Mouse (Mus musculus) ES-CJ7 (cell line): ENCODE data around the gene Trabd2b.
A peak's percentile ranks its signal among the peaks of the same experiment; 100 is the strongest.

Experiments
- DNase-seq: peaks from one replicate; pipeline ENCODE4 v3.0.0; 2011; ENCODE audit warnings: low read depth, low spot score

Gene Trabd2b

DNA sequence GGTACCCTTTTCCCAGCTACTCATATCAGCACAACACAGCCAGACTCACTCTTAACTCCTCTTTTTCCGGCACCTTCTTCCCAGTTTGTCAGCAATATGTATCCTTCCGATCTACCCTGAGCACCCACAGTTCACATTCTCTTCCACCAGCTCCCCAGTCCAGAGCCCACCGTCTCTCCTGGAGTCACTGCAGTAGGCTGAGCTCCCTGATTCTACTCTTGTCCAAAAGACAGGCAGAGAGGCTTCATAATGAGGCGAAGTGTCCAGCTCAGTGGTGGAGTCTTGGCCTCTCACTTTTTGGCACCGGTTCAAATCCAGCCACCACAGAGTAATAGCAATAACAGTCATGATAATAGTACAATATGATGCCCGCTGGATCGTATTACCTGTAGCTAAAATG is 133.5 kb downstream of the Trabd2b start:
- no peak for DNase-seq

DNA sequence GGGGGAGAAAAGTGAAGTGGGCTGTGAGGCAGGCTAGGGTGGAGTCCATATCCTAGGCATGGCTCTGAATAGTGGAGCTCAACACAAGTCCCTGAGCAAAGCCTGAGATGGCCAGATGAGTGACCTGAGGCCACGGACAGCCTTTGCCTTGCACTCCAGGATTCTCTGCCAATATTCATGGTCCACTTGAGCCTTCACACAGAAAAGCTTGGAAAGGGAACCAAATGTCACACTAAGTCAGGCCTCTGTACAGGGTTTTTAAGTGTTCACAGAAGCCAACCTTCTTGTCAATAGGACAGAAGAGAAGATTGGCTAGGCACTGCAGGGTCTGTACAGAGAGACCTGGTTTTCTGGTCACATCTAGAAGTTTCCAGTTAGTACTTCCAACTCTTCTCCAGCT is 134.7 kb downstream of the Trabd2b start:
- no peak for DNase-seq

DNA sequence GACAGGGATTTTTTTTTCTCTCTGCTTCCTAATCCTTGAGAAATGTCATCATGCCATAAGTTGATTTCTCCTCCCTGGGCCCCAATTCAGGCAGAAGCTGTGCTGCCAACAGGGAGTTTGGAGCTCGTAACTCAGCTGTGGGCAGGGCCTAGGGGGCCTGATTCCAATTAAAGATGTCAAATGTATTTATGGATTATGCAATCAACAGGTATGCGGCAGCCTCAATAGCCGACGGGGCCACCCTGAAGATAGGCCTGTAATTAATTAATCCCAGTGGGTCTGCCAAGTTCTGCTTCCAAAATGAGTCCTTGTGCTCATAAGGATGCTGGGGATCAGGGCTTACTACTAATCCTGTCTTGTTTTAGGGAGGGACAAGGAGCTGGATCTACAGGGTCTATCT is 135.6 kb downstream of the Trabd2b start:
- no peak for DNase-seq

DNA sequence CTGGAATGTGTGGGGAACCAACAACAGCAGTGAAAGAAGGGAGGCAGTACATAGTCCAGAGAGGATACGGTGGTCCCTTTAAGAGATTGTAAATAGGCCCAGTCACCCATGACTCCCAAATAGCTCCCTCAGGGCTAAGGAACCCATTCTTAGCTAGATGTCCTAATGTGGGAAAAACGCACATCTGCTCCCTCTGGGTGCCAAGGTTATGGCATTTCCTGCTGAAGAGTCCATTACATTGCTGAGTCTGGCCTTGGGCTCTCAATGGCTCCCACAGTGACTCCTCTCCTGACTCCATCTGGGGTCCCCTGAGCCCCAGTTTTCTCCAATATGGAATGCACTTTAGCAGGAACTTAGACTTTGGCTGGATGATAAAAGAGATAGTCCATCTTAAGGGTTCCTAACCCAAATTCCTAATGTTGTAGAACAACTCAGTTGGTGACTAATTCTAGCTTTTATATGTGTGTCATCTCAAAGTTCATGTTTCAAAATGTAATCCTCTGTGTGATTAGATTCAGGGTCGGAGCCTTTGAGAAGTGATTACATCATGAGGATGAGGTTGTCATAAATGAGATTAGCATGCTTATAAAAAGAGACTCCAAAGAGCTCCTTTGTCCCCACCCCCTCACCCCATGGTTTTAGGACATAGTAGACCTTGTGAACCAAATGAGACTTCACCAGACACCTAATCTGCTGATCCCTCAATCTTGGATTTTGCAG is 139.1 kb downstream of the Trabd2b start:
- no peak for DNase-seq

GRCm38 (mm10) chr4:114547658-114548448 is 141.3 kb downstream of the Trabd2b start:
- DNase-seq: no peak

- no peak for DNase-seq
Observed at GRCm38 (mm10) chr4:114549487-114549886, 143.0 kb downstream of the Trabd2b start.

GRCm38 (mm10) chr4:114550471-114551156 is 144.1 kb downstream of the Trabd2b start:
- DNase-seq: no peak

DNA sequence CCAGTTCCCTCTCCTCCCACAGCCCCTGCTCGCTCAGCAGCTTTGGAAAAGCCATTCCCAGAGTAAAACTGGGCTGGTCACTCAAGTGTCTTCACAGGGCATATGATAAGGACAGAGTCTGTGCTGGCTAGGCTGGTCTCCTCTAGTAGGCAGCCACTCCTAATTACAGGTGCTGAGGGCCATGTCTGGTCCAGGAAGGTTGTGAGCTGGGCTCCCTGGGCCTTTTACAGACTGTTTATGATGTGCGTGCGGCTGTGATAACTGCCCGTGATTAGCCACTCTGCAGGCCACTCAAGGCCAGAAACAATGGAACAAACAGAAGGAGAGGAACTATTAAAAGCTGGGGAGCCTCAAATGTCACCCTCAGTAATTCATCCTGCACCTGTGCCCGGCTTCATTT is 150.4 kb downstream of the Trabd2b start:
- no peak for DNase-seq

DNA sequence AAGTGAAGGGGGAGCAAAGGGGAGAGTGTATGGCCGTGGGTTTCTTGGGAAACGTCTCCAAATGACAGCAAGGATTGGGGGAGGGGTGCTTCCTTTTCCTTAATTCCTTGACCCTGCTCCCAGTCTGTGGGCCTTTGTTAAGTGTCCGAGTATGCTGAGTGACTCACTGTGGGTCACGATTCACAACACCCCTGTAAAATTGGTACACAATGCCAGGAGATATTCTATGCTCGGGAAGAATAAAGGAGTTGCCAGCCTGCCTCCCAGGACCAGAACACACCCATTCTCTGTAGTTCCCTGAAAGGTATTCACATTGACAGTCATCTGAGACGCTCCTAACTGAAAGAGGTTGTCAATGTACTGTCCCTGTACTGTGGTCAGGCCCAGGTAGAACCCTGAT is 151.2 kb downstream of the Trabd2b start:
- no peak for DNase-seq

DNA sequence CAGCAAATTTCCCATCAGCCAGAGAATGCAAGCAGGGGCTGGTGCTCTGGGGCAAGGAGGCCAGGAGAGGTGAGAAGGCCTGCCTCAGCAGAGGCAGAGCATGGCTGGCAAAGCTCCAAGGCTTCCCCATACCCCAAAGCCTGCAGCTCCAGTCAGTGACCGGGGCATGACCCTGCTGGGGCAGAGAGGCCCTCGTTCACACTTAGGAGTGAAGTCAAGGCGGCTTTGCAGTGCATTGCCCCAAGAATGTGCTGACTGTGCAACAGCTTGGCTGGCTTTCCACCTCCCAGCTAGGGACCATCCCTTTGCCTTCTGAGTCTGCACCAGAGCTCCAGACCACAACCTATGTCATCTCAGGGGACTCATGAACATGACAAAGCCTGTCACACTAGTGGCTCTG is 152.0 kb downstream of the Trabd2b start:
- no peak for DNase-seq

DNA sequence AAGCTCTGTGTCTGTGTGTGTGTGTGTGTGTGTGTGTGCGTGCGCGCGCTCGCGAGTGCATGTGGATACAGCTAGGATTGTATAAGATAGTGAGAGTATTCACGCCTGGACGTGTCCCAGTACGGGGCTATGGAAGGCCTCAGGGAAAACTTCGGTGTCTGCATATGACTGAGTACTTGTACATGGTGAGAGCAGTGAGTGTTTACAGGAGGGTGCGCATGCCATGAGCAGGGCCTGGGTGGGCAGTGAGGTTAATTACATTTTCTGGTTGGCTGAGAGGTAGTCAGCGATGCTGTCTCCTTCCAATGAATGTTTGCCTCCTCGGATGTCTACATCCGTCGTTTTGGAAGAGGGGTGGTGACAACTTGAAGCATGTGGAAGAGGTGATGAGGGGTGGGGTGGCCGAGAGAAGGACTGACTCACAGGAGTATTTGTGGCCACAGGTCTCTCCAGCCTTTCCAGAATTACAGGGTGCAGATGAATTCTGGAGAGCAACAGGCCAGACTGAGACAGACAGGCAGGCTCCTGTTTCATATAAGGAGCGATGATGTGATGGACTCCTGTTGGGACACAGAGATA is 154.2 kb downstream of the Trabd2b start:
- DNase-seq: no peak

DNA sequence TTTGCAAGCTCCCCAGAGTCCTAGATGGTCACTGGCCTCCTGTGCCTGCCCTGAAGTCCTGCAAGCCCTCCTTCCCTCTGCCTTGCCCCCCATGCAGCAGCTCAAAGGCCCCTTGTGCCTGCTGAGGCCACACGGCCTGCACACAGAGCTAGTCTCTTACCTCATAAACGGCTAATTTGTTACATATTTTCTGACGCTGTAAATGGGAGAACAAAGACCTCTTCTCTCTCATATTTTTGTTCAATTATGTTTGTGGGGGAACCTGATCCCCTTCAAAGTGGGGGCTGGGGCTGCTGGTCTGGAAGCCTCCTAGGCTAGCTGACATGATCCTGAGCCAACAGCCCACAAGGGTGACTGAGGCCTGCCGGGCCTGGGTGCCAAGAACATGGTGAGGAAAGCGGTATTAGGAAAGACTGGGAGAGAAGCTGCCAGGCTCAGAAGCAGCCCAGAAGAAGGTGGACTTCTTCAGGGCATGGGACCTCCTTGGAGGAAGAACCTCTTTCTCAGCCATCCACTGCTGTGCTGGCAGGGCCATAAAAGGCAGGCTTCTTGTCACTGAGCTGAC is 157.7 kb downstream of the Trabd2b start:
- DNase-seq: no peak

DNA sequence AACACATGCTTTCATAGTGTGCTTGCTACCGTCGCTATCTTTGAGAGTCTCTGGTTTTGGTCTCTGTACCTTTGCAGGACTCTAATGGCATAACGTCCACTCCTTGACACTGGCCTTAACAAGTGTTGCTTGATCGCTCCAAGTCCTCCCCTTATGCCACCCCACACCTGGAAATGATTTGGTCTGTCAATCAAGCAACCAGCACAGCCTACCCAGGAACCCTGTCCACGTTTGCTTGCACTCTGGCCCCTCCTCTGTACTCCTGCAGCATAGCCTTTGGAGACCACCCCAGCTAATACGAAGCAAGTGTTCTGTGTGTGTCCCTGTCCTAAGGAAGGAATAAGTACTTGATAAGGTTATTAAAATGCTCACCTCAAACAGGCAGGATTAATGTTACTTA is 161.1 kb downstream of the Trabd2b start:
- DNase-seq: no peak

DNA sequence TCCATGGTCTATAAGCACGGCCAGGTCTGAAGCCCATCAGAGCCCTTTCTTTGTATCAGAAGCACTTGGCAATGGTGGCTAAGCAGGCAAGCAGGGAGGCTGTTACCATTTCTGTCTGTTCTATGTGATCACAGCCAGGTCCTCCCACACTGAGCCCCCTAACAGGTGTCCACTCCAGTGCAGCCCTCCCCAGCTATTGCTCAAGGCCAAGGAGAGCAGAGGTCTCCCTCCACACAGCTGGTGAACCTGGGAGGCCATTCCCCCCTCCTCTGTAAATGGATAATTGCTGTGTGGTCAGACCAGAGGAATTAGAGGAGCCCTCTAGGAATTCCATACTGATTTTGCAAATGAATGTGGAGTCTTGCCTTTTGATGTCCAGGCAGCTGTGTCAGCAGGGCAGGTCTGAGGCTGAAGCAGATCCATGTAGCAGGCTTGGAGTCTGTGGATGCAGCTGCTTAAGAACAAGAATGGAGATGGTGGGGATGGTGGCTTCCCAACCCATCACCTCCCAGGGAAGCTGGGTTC is 161.6 kb downstream of the Trabd2b start:
- no peak for DNase-seq

DNA sequence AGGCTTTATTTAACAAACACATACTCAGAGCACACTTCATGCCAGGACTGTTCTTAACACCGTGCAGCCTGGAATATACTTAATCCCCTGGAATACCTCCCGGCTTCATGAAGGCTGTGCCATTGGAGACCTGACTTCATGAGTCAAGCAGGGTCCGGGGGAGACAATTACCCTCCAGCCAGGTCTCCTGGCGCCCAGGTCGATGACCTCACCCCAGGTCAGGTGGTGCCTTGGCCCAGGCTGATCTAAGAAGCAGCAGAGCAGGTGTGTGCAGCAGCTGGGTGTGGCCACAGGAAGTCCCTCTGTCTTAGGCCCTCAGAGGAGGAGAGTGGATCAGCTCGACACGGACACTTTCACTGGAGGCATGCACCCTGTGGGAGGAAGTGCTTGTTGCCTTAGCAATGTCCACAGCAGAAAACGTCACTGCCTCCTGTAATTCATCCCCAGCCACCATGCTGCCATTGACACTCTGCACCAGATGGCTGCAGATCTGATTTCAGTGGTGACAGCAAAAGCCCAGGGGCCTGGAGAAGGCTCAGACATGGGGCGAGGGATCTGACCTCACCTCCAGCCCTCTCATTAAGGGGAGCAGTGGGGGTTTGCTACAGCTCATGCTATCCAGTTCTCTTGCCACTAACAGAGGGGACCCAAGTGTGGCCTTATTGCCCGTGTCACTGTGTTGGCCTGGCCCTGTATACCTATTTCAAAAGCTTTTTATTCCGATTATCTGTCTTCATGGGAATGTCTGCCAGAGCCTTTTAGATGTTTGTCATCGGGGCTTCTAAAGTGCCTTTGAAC is 171.8 kb downstream of the Trabd2b start:
- no peak for DNase-seq

DNA sequence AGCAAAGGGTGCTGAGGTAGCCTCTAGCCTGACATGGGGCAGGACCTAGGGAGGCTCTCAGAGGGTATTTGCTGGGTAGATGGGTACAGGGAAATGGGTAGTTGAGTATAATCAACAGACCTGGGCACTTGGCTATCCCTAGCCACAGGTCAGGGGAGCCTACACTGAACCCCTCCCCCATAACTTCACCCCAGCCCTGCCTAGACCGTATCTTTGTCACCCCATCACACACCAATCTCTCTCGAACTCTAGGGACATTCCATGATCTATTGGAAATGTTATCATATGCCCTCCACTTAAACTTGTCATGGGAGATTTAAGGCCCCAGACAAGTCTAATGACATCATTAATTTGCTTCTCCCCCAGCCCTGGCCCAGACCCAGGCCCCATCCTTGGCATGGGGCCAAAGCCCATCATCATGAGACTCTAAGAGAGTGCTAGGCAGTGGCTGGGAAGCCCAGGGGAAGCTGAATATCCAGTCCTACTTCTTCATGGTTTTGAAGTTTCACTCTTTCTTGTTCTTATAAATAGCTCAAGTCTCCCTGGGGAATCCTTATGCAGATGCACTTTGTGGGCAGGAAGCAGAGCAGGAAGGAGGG is 177.1 kb downstream of the Trabd2b start:
- no peak for DNase-seq

DNA sequence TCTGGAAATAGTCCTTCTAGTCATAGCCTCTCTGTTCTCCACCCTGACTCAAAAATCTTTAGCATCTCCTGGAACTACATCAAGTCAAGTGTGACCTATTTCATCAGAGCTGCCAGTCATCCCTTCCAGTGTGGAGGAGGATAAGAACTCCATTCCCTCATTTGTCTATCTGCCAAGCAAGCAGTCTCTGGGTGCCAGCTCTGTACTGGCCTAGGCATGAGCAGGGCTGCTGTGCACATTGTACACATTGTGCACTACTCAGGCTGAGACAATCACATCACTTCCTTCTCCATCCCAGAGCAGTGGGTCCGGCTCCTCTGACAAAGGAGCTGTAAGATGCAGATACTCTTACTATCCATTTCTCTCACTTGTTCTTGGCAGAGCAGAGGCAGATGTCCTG is 178.2 kb downstream of the Trabd2b start:
- DNase-seq: no peak

GRCm38 (mm10) chr4:114593554-114594215 is 187.2 kb downstream of the Trabd2b start:
- no peak for DNase-seq

DNA sequence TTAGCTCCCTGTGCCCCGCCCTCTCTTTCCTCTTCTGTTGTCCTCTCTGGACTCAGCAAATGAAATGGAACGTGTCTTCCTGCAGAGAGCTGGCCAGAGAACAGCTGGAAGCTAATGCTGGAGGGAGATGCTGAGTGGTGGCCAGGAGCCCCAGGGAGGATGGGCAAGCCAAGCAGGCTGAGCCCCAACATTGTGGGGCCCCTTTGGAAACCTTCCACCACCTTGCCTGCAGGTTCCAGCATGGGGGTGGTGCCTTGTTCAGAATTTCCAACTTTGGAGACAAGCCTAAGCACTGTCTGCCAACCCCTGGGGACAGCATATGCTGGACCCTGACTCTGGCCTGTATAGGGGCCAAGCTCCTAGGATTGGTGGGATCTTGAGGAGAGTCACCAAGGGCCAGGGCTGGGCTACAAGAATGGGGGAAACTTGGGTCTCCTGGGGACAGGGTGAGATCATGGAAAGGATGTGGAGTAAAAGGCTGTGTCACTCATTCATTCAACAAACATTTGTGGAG is 188.7 kb downstream of the Trabd2b start:
- DNase-seq: no peak

DNA sequence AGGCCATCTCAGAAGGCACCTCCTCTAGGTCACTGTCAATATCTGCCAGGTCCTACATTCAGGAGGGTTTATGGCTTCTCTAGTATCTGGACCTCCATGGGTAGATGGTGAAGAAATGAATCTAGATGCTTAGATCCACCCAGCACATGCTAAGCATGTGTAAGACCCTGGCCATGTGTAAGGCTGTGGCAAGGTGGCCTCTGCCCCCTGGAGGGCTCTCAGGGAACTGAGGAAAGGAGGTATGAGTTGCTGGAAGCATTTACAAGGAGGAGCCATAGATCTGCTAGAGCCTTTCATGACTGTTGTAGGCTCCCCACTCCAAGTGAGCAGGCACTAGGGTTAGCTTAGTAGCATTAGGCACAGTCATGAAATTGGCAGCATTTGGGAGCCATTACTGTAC is 192.6 kb downstream of the Trabd2b start:
- peak; percentile 11 for DNase-seq
